Mouse (Mus musculus): ENCODE measurements around the gene Btbd3.

GRCm38 (mm10) chr2:138266679-138267078 is 10.3 kb downstream of the Btbd3 start:
- TF ChIP-seq EP300 (IDR thresholded peaks at IDR 0.05; ENCODE audit: insufficient read depth, low read depth, low read length) (no peak), CTCF (IDR thresholded peaks at IDR 0.05; ENCODE audit: low read depth, low read length) (no peak)
